Mouse (Mus musculus) MEL (cell line): ENCODE results near the gene Dgcr8. TPM values are rescaled to one million over a fixed set of nuclear protein-coding genes. Genes with fewer than 3 reads are reported as not detected.

Source experiments
- DNase-seq: peaks from one replicate; pipeline ENCODE4 v3.0.0; 2011; ENCODE audit warnings: low read depth, low spot score
- H3K27ac ChIP-seq: 2 replicates; pipeline ENCODE4 v1.5.1; 2012; ENCODE audit warnings: low read depth, mild to moderate bottlenecking, control low read depth, low read length, moderate library complexity; ENCODE audit not compliant: control insufficient read depth
- H3K27me3 ChIP-seq, 2 experiments: fragments of 150-350 bp in 1 of 2; sonication (generic) in 1 of 2; 2 replicates each; pipeline ENCODE4 v1.6.1; 2012; ENCODE audit warnings: low read length in 2 of 2, mild to moderate bottlenecking in 2 of 2, improper control_type of control experiment in 1 of 2, moderate library complexity in 1 of 2; ENCODE audit not compliant: insufficient read depth in 2 of 2, control insufficient read depth in 1 of 2
- H3K36me3 ChIP-seq, 2 experiments: 2 replicates each; pipeline ENCODE4 v1.6.1; 2012 to 2014; ENCODE audit warnings: low read length in 2 of 2, improper control_type of control experiment in 1 of 2, inconsistent platforms in 1 of 2, mild to moderate bottlenecking in 1 of 2; ENCODE audit not compliant: insufficient read depth in 2 of 2, control insufficient read depth in 1 of 2
- H3K4me1 ChIP-seq, 2 experiments: fragments of 150-350 bp in 1 of 2; sonication (generic) in 1 of 2; 2 replicates each; pipeline ENCODE4 v1.6.1; 2012; ENCODE audit warnings: low read length in 2 of 2, improper control_type of control experiment in 1 of 2, mild to moderate bottlenecking in 1 of 2; ENCODE audit not compliant: insufficient read depth in 2 of 2, control insufficient read depth in 1 of 2
- H3K4me3 ChIP-seq, 2 experiments: fragments of 150-350 bp in 1 of 2; sonication (generic) in 1 of 2; 2 replicates each; pipeline ENCODE4 v1.5.1; 2012; ENCODE audit warnings: low read depth in 2 of 2, low read length in 2 of 2, mild to moderate bottlenecking in 2 of 2, moderate library complexity in 2 of 2, control low read depth in 1 of 2, improper control_type of control experiment in 1 of 2; ENCODE audit not compliant: control insufficient read depth in 1 of 2, insufficient read depth in 1 of 2
- H3K79me2 ChIP-seq: 2 replicates; pipeline ENCODE4 v1.6.1; 2012; ENCODE audit warnings: mild to moderate bottlenecking, low read length, moderate library complexity; ENCODE audit not compliant: control insufficient read depth, poor library complexity, insufficient read depth
- H3K9ac ChIP-seq: 2 replicates; pipeline ENCODE4 v1.6.1; 2012; ENCODE audit warnings: low read depth, mild to moderate bottlenecking, control low read depth, low read length, moderate library complexity; ENCODE audit not compliant: control insufficient read depth, poor library complexity, severe bottlenecking
- H3K9me3 ChIP-seq: fragments of 150-350 bp; sonication (generic); replicated peaks from 2 replicates; pipeline ENCODE4 v1.6.1; 2012; ENCODE audit warnings: mild to moderate bottlenecking, low read length, improper control_type of control experiment, moderate library complexity; ENCODE audit not compliant: insufficient read depth
- BHLHE40 ChIP-seq: IDR thresholded peaks from 2 replicates; pipeline ENCODE4 v1.6.1; 2012; ENCODE audit warnings: low read depth, mild to moderate bottlenecking, inconsistent platforms, low read length, improper control_type of control experiment, borderline replicate concordance
- CHD1 ChIP-seq: IDR thresholded peaks from 2 replicates; pipeline ENCODE4 v1.6.1; 2012; ENCODE audit warnings: low read depth, mild to moderate bottlenecking, inconsistent platforms, low read length, improper control_type of control experiment
- CHD2 ChIP-seq: IDR thresholded peaks from 2 replicates; pipeline ENCODE4 v1.6.1; 2011; ENCODE audit warnings: low read length, improper control_type of control experiment
- CTCF ChIP-seq, 3 experiments: IDR thresholded peaks in 2 of 3; conservative IDR thresholded peaks in 1 of 3; 2 replicates each; pipeline ENCODE4 v1.5.1; 2011 to 2012; ENCODE audit warnings: low read length in 3 of 3, low read depth in 2 of 3, mild to moderate bottlenecking in 2 of 3, improper control_type of control experiment in 1 of 3, inconsistent platforms in 1 of 3, mixed read lengths in 1 of 3, moderate library complexity in 1 of 3; ENCODE audit not compliant: control insufficient read depth in 1 of 3, insufficient read depth in 1 of 3, poor library complexity in 1 of 3, severe bottlenecking in 1 of 3
- E2F4 ChIP-seq: IDR thresholded peaks from 2 replicates; pipeline ENCODE4 v1.6.1; 2011; ENCODE audit warnings: low read depth, low read length, improper control_type of control experiment, borderline replicate concordance
- ELF1 ChIP-seq: IDR thresholded peaks from 2 replicates; pipeline ENCODE4 v1.6.1; 2014; ENCODE audit warnings: low read depth, mild to moderate bottlenecking, inconsistent platforms, low read length, improper control_type of control experiment, moderate library complexity
- EP300 ChIP-seq, 2 experiments: IDR thresholded peaks; 2 replicates each; pipeline ENCODE4 v1.6.1; 2011; ENCODE audit warnings: improper control_type of control experiment in 2 of 2, low read length in 2 of 2, low read depth in 1 of 2, mild to moderate bottlenecking in 1 of 2
- ETS1 ChIP-seq: IDR thresholded peaks from 2 replicates; pipeline ENCODE4 v1.6.1; 2012; ENCODE audit warnings: low read depth, mild to moderate bottlenecking, inconsistent platforms, low read length, improper control_type of control experiment, moderate library complexity
- GABPA ChIP-seq: IDR thresholded peaks from 2 replicates; pipeline ENCODE4 v1.6.1; 2012; ENCODE audit warnings: low read depth, mild to moderate bottlenecking, inconsistent platforms, low read length, improper control_type of control experiment, moderate library complexity
- GATA1 ChIP-seq: IDR thresholded peaks from 2 replicates; pipeline ENCODE4 v1.6.1; 2011; ENCODE audit warnings: low read depth, low read length, improper control_type of control experiment
- HCFC1 ChIP-seq: IDR thresholded peaks from 2 replicates; pipeline ENCODE4 v1.6.1; 2012; ENCODE audit warnings: low read depth, mild to moderate bottlenecking, inconsistent platforms, low read length, improper control_type of control experiment, moderate library complexity
- JUND ChIP-seq: IDR thresholded peaks from 2 replicates; pipeline ENCODE4 v1.6.1; 2011; ENCODE audit warnings: low read depth, mild to moderate bottlenecking, improper control_type of control experiment, low read length
- MAFK ChIP-seq: IDR thresholded peaks from 2 replicates; pipeline ENCODE4 v1.6.1; 2011; ENCODE audit warnings: low read depth, mild to moderate bottlenecking, low read length, improper control_type of control experiment, borderline replicate concordance
- MAX ChIP-seq: IDR thresholded peaks from 2 replicates; pipeline ENCODE4 v1.6.1; 2011; ENCODE audit warnings: low read length, improper control_type of control experiment
- MAZ ChIP-seq: IDR thresholded peaks from 2 replicates; pipeline ENCODE4 v1.6.1; 2012; ENCODE audit warnings: low read depth, mild to moderate bottlenecking, inconsistent platforms, low read length, improper control_type of control experiment
- MEF2A ChIP-seq: IDR thresholded peaks from 2 replicates; pipeline ENCODE4 v1.6.1; 2014; ENCODE audit warnings: low read depth, mild to moderate bottlenecking, inconsistent platforms, low read length, improper control_type of control experiment; ENCODE audit not compliant: poor library complexity, insufficient replicate concordance, severe bottlenecking; ENCODE audit errors: extremely low read depth
- MXI1 ChIP-seq: IDR thresholded peaks from 2 replicates; pipeline ENCODE4 v1.6.1; 2011; ENCODE audit warnings: mild to moderate bottlenecking, low read depth, low read length, improper control_type of control experiment
- MYB ChIP-seq: IDR thresholded peaks from 2 replicates; pipeline ENCODE4 v1.6.1; 2011; ENCODE audit warnings: mild to moderate bottlenecking, low read depth, low read length, improper control_type of control experiment
- MYC ChIP-seq: IDR thresholded peaks from 2 replicates; pipeline ENCODE4 v1.6.1; 2011; ENCODE audit warnings: low read depth, mild to moderate bottlenecking, low read length, improper control_type of control experiment, moderate library complexity
- NELFE ChIP-seq: IDR thresholded peaks from 2 replicates; pipeline ENCODE4 v1.6.1; 2011; ENCODE audit warnings: low read depth, low read length, improper control_type of control experiment
- NRF1 ChIP-seq: IDR thresholded peaks from 2 replicates; pipeline ENCODE4 v1.6.1; 2014; ENCODE audit warnings: low read depth, mild to moderate bottlenecking, inconsistent platforms, low read length, improper control_type of control experiment, moderate library complexity; ENCODE audit not compliant: poor library complexity, insufficient read depth, severe bottlenecking
- POLR2A ChIP-seq, 2 experiments: IDR thresholded peaks; 2 replicates each; pipeline ENCODE4 v1.6.1; 2011 to 2012; ENCODE audit warnings: low read length in 2 of 2, mild to moderate bottlenecking in 2 of 2, control low read depth in 1 of 2, improper control_type of control experiment in 1 of 2, low read depth in 1 of 2, moderate library complexity in 1 of 2; ENCODE audit not compliant: control insufficient read depth in 1 of 2, insufficient read depth in 1 of 2, poor library complexity in 1 of 2
- POLR2AphosphoS2 ChIP-seq: IDR thresholded peaks from 2 replicates; pipeline ENCODE4 v1.6.1; 2011; ENCODE audit warnings: low read length, improper control_type of control experiment
- RCOR1 ChIP-seq: IDR thresholded peaks from 2 replicates; pipeline ENCODE4 v1.6.1; 2012; ENCODE audit warnings: low read depth, mild to moderate bottlenecking, inconsistent platforms, low read length, improper control_type of control experiment
- SIN3A ChIP-seq: IDR thresholded peaks from 2 replicates; pipeline ENCODE4 v1.6.1; 2012; ENCODE audit warnings: low read length, improper control_type of control experiment, inconsistent platforms
- SMC3 ChIP-seq: IDR thresholded peaks from 2 replicates; pipeline ENCODE4 v1.6.1; 2011; ENCODE audit warnings: low read depth, low read length, improper control_type of control experiment
- TBP ChIP-seq: IDR thresholded peaks from 2 replicates; pipeline ENCODE4 v1.8.0; 2011; ENCODE audit warnings: low read depth, low read length, improper control_type of control experiment
- TCF12 ChIP-seq: IDR thresholded peaks from 2 replicates; pipeline ENCODE4 v1.6.1; 2014; ENCODE audit warnings: low read depth, mild to moderate bottlenecking, inconsistent platforms, low read length, improper control_type of control experiment, moderate library complexity
- UBTF ChIP-seq: IDR thresholded peaks from 2 replicates; pipeline ENCODE4 v1.6.1; 2012; ENCODE audit warnings: low read depth, mild to moderate bottlenecking, inconsistent platforms, low read length, improper control_type of control experiment, moderate library complexity, borderline replicate concordance; ENCODE audit not compliant: insufficient read depth
- USF1 ChIP-seq: IDR thresholded peaks from 2 replicates; pipeline ENCODE4 v1.6.1; 2014; ENCODE audit warnings: low read depth, mild to moderate bottlenecking, inconsistent platforms, low read length, improper control_type of control experiment, moderate library complexity
- USF2 ChIP-seq, 2 experiments: IDR thresholded peaks; 2 replicates each; pipeline ENCODE4 v1.6.1; 2011 to 2012; ENCODE audit warnings: improper control_type of control experiment in 2 of 2, low read length in 2 of 2, borderline replicate concordance in 1 of 2, inconsistent platforms in 1 of 2, low read depth in 1 of 2, mild to moderate bottlenecking in 1 of 2; ENCODE audit not compliant: insufficient read depth in 1 of 2
- ZC3H11A ChIP-seq: IDR thresholded peaks from 2 replicates; pipeline ENCODE4 v1.6.1; 2012; ENCODE audit warnings: low read depth, mild to moderate bottlenecking, inconsistent platforms, low read length, improper control_type of control experiment
- ZKSCAN1 ChIP-seq: IDR thresholded peaks from 2 replicates; pipeline ENCODE4 v1.6.1; 2012; ENCODE audit warnings: low read depth, mild to moderate bottlenecking, inconsistent platforms, low read length, improper control_type of control experiment, moderate library complexity
- ZMIZ1 ChIP-seq: IDR thresholded peaks from 2 replicates; pipeline ENCODE4 v1.6.1; 2012; ENCODE audit warnings: low read depth, mild to moderate bottlenecking, inconsistent platforms, low read length, improper control_type of control experiment, moderate library complexity
- ZNF384 ChIP-seq: IDR thresholded peaks from 2 replicates; pipeline ENCODE4 v1.6.1; 2012; ENCODE audit warnings: low read depth, mild to moderate bottlenecking, inconsistent platforms, low read length, improper control_type of control experiment
- polyA plus RNA-seq, 2 experiments: library from polyadenylated mRNA; stranded (reverse) in 1 of 2; unstranded in 1 of 2; fragments of >175 nt in 1 of 2; fragments of >200 nt in 1 of 2; gene quantifications; 2 replicates each; pipeline versions ENCODE4 v1.2.1 to v1.2.4; 2012; ENCODE audit warnings: low replicate concordance in 2 of 2, low read depth in 1 of 2; ENCODE audit not compliant: insufficient read length in 2 of 2, insufficient read depth in 1 of 2, missing spikeins in 1 of 2
- total RNA-seq: library from RNA; depleted of rRNA; stranded (reverse); fragments of 300-350 nt; gene quantifications from 2 replicates; pipeline ENCODE4 v1.2.3, GENCODE M21; 2012; rRNA removed

Gene Dgcr8
- 40.3 and 40.6 TPM in 2 replicates for total RNA-seq
- polyA plus RNA-seq = 10 to 100 TPM in 1 of 2 experiments, not detected in 1; 39.6 TPM

GRCm38 (mm10) chr16:18289067-18289588, at the start of gene Dgcr8:
Gene Dgcr8, minus strand, starts transcription at chr16:18289246.
- peak within 1 kb of the TSS; percentile 93 for H3K27ac ChIP-seq
- H3K9me3 ChIP-seq = no peaks in the 10 kb centered on the region
- H3K27me3 ChIP-seq = no peaks in the 10 kb centered on the region
- peaks cover 13% of the 10 kb centered on the region in 2 experiments; a peak in 3 of 4 replicates for H3K4me1 ChIP-seq
- H3K36me3 ChIP-seq = peaks cover 12 to 17% of the 10 kb centered on the region in 2 experiments
- peaks cover 41% of the 10 kb centered on the region for H3K79me2 ChIP-seq
- peak within 1 kb of the TSS; percentile 78 to 82 for H3K4me3 ChIP-seq
- DNase-seq = peak; percentile 98
- H3K9ac ChIP-seq = peak within 1 kb of the TSS; percentile 97
- TF ChIP-seq USF2 (IDR thresholded peaks at IDR 0.05; ENCODE audit: borderline replicate concordance in 1 of 2, insufficient read depth in 1 of 2, low read depth in 1 of 2, low read length in 2 of 2) = no peak
- TF ChIP-seq MYC = no peak
- no peak for TF ChIP-seq CHD1
- no peak for TF ChIP-seq JUND
- no peak for TF ChIP-seq ETS1
- no peak for TF ChIP-seq MAFK
- no peak for TF ChIP-seq RCOR1
- TF ChIP-seq POLR2AphosphoS2 = no peak
- TF ChIP-seq SMC3 = no peak
- TF ChIP-seq MAX = no peak
- peak; percentile 66 to 76; a peak in 3 of 4 replicates for TF ChIP-seq POLR2A (IDR thresholded peaks at IDR 0.05; ENCODE audit: control insufficient read depth in 1 of 2, insufficient read depth in 1 of 2, low read depth in 1 of 2, low read length in 2 of 2, poor library complexity in 1 of 2)
- peak; percentile 26; the same call in 1 of the 2 replicates for TF ChIP-seq MEF2A
- peak; percentile 31; the same call in 1 of the 2 replicates for TF ChIP-seq MYB
- no peak for TF ChIP-seq ZC3H11A
- no peak for TF ChIP-seq ZKSCAN1
- 0 out of 2 replicates have a peak, but pooled peaks have one; percentile 16 for TF ChIP-seq ZMIZ1
- peak; percentile 82; the same call in 1 of the 2 replicates for TF ChIP-seq E2F4
- TF ChIP-seq BHLHE40 = no peak
- TF ChIP-seq HCFC1 = peak; percentile 84
- no peak for TF ChIP-seq ZNF384
- TF ChIP-seq GABPA = no peak
- TF ChIP-seq MXI1 = 0 out of 2 replicates have a peak, but pooled peaks have one; percentile 11
- TF ChIP-seq SIN3A = no peak
- TF ChIP-seq USF1 = no peak
- TF ChIP-seq CTCF (IDR thresholded peaks at IDR 0.05 in 2 of 3, conservative IDR thresholded peaks at IDR 0.05 in 1 of 3; ENCODE audit: control insufficient read depth in 1 of 3, insufficient read depth in 1 of 3, low read depth in 2 of 3, low read length in 3 of 3, poor library complexity in 1 of 3, severe bottlenecking in 1 of 3) = 0 out of 6 replicates have a peak, but pooled peaks of 1 of the 3 experiments have one; percentile 0
- peak; percentile 44; the same call in 1 of the 2 replicates for TF ChIP-seq ELF1
- no peak for TF ChIP-seq CHD2
- 0 out of 2 replicates have a peak, but pooled peaks have one; percentile 40 for TF ChIP-seq TBP
- TF ChIP-seq MAZ = peak; percentile 69; the same call in 1 of the 2 replicates
- no peak for TF ChIP-seq TCF12
- TF ChIP-seq NELFE = peak; percentile 52
- TF ChIP-seq NRF1 = peak; percentile 44; the same call in 1 of the 2 replicates
- 0 out of 4 replicates have a peak, but pooled peaks of 1 of the 2 experiments have one; percentile 29 for TF ChIP-seq EP300 (IDR thresholded peaks at IDR 0.05; ENCODE audit: low read depth in 1 of 2, low read length in 2 of 2)
- TF ChIP-seq UBTF = no peak; the same call in 1 of the 2 replicates
- no peak for TF ChIP-seq GATA1
